Mouse (Mus musculus): ENCODE data around the gene Pabpc4. TPM values are rescaled to one million over a fixed set of nuclear protein-coding genes. Genes with fewer than 3 reads are reported as not detected.

Gene Pabpc4
- polyA plus RNA-seq, 1 experiment = 60.3 TPM

DNA sequence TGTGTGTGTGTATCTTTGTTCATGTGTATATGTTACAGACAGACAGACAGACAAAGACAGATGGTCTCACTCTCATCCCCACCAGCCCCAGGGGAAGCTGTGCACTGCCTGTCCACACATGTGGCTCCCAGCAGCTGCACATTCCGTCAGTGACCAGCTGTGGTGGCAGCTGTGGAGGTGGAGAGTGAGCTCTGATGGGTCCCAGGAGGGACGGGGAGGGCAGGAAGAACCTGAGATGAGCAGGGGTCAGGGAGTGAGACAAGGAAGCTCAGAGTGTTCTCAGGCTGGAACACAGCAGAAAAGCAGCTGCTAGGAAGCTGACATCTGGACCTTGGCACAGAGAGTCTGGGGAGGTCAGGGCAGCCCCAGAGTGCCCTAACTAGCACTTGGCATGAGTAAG, 33.9 kb upstream of the Pabpc4 start:
- no peak for TF ChIP-seq POLR2A (IDR thresholded peaks at IDR 0.05; ENCODE audit: borderline replicate concordance, extremely low read depth, low read depth, low read length)
- no peak for TF ChIP-seq CTCF (IDR thresholded peaks at IDR 0.05; ENCODE audit: insufficient read depth, low read length)
- DNase-seq = peak; percentile 37
- Histone ChIP-seq H3K4me1 (ENCODE audit: control insufficient read depth, insufficient read depth, low read length) (0 out of 2 replicates have a peak, but pooled peaks cover 2% of the 10 kb centered on the region), H3K4me3 (replicated peaks; ENCODE audit: extremely low read depth, low read depth, low read length) (no peak overlapping the region)
- 15% methylated on average over 2 of the region's 2 CpGs for WGBS

DNA sequence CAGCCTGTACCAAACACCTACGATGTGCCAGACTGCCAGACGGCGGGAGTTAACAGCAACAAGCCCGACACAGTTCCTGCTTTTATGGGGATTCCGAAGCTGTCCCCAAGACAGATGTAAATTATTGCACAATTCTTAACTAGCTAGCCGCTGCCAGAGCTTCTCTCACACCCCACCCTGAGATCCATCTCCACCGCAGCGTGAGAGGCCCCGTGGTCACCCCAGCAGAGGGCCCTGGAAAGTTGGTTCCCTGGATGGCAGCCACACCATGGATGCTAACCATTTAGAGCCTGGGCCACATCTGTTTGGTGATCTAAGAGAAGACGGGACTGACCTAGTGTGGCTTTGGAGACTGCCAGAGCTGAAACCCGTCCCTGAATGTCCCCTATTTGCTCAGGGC, 33.0 kb upstream of the Pabpc4 start:
- TF ChIP-seq POLR2A (IDR thresholded peaks at IDR 0.05; ENCODE audit: borderline replicate concordance, extremely low read depth, low read depth, low read length) (no peak), CTCF (IDR thresholded peaks at IDR 0.05; ENCODE audit: insufficient read depth, low read length) (no peak)
- H3K4me3 ChIP-seq (replicated peaks; ENCODE audit: extremely low read depth, low read depth, low read length) = no peak overlapping the region
- 51% methylated on average over 11 of the region's 11 CpGs for WGBS
- H3K4me1 ChIP-seq (ENCODE audit: control insufficient read depth, insufficient read depth, low read length) = 0 out of 2 replicates have a peak, but pooled peaks cover 2% of the 10 kb centered on the region
- DNase-seq = no peak

- Histone ChIP-seq H3K4me1 (ENCODE audit: control insufficient read depth, insufficient read depth, low read length) (no peaks in the 10 kb centered on the region), H3K4me3 (replicated peaks; ENCODE audit: extremely low read depth, low read depth, low read length) (no peak overlapping the region)
- 44% methylated on average over 3 of the region's 3 CpGs for WGBS
- no peak for DNase-seq
- TF ChIP-seq CTCF (IDR thresholded peaks at IDR 0.05; ENCODE audit: insufficient read depth, low read length) = no peak
- no peak for TF ChIP-seq POLR2A (IDR thresholded peaks at IDR 0.05; ENCODE audit: borderline replicate concordance, extremely low read depth, low read depth, low read length)
Observed at GRCm38 (mm10) chr4:123232841-123233240, 29.3 kb upstream of the Pabpc4 start.

DNA sequence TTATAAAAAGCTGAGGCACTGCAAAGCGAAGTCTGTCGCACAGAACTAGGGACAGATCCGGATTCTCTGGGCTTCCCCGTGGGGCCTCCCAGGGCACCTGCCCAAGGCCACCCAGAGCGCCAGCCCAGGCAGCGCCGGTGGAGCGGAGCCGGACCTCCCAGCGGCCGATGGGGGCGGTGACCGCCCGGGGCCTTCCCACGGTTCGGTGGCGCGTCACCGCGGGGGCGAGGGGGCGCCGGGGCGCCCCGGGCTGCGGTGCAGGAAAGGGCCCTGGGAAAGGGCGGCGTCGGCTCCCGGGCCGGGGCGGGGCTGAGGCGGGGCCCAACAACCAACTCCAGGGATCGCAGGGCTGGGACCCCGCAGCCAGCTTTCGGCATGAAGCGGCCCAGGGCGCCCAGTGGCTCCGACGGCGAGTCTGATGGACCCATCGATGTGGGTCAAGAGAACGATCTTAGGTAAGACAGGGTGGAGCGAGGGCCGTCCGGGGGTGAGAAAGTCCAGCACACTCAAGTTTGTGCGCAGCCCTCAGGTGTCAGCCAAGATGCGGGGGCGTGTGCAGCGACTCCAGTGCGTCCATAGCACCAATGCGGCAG, 28.6 kb upstream of the Pabpc4 start, which contains the start of gene Heyl:
TSS of gene Heyl (plus strand) at position 65 of the 593 bp plus-strand sequence.
- WGBS = 2% methylated on average over 52 of the region's 52 CpGs
- TF ChIP-seq CTCF (IDR thresholded peaks at IDR 0.05; ENCODE audit: insufficient read depth, low read length) (no peak), POLR2A (IDR thresholded peaks at IDR 0.05; ENCODE audit: borderline replicate concordance, extremely low read depth, low read depth, low read length) (peak; percentile 54; the same call in 1 of the 2 replicates)
- no peak for DNase-seq
- H3K4me3 ChIP-seq (replicated peaks; ENCODE audit: extremely low read depth, low read depth, low read length) = peak within 1 kb of the TSS; percentile 60
- H3K4me1 ChIP-seq (ENCODE audit: control insufficient read depth, insufficient read depth, low read length) = no peaks in the 10 kb centered on the region

GRCm38 (mm10) chr4:123235835-123236430, 26.2 kb upstream of the Pabpc4 start:
- 68% methylated on average over 9 of the region's 9 CpGs for WGBS
- no peak for TF ChIP-seq POLR2A (IDR thresholded peaks at IDR 0.05; ENCODE audit: borderline replicate concordance, extremely low read depth, low read depth, low read length)
- TF ChIP-seq CTCF (IDR thresholded peaks at IDR 0.05; ENCODE audit: insufficient read depth, low read length) = no peak
- H3K4me3 ChIP-seq (replicated peaks; ENCODE audit: extremely low read depth, low read depth, low read length) = no peak overlapping the region
- no peak for DNase-seq
- H3K4me1 ChIP-seq (ENCODE audit: control insufficient read depth, insufficient read depth, low read length) = no peaks in the 10 kb centered on the region; the same call in 1 of the 2 replicates

DNA sequence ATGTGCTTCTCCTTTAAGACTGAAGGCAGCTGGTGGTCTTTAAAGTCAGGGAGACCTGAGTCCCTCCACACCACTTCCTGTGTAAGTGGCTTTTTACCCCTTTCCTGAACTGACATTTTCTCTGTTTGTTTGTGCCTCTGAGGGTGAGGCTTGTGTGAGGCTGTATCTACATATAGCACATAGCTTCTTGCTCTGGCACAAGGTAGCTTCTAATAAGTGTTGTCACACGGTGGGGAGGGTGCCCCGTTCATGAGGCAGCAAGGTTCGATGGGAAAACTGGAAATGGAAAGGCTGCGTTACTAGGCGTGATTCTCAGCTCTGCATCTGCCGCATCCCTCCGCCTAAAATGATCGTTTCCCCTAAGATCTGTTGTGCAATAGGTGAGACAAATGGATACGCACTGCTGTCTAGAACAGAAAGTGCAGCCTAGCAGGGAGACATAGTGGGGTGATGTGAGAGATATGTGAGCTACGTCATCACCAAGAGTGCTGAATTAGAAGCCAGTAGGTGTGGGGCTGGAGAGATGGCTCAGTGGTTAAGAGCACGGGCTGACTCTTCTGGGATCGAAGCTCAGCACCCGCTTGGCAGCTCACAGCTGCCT, 25.6 kb upstream of the Pabpc4 start:
- no peak for DNase-seq
- peak; percentile 27; the same call in 1 of the 2 replicates for TF ChIP-seq POLR2A (IDR thresholded peaks at IDR 0.05; ENCODE audit: borderline replicate concordance, extremely low read depth, low read depth, low read length)
- TF ChIP-seq CTCF (IDR thresholded peaks at IDR 0.05; ENCODE audit: insufficient read depth, low read length) = no peak
- WGBS = 63% methylated on average over 13 of the region's 13 CpGs

DNA sequence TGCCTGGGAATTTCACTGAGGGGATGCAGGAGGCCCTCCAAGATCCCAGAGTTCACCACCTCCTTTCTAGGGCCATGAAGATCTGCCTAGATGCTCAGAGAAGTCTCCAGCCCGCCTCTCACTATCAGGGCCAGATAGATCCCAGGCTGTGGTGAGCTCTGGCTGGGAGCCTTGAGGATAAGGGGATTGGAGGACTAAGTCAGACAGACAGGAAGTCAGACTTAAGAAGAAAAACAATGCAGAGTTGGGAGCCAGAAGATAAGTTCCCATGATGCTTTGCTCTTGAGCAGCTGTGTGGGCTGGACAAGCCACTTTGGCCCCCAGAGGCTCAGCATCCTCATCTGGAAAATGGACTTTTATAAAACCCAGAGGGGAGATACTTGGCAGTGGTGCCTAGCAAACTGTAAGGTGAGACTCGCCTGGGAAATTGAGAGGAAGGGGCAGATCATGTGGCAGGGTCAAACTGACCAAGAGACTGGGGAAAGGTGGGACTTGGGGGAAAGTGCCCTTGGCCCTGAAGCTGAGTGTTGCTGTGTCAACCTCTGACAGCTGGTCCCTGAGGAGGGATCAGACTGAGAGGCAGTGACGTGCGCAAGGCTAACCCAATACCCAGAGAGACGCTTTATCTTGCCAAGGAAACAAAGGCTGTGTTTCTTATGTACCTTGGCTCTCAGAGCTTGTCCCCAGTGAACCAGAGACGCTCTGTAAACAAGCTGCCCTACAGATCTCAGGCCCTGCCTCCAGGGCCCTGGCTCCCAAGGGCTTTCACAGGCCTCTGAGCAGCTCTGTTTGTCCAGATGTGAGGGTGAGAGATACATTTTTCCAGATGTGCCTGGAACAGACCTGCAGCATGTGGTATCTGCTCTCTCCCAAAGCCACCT, 24.5 kb upstream of the Pabpc4 start:
- WGBS = 45% methylated on average over 6 of the region's 6 CpGs
- TF ChIP-seq POLR2A (IDR thresholded peaks at IDR 0.05; ENCODE audit: borderline replicate concordance, extremely low read depth, low read depth, low read length) (peak; percentile 18; the same call in 1 of the 2 replicates), CTCF (IDR thresholded peaks at IDR 0.05; ENCODE audit: insufficient read depth, low read length) (no peak)
- no peak for DNase-seq
- Histone ChIP-seq H3K4me3 (replicated peaks; ENCODE audit: extremely low read depth, low read depth, low read length) (no peak overlapping the region), H3K4me1 (ENCODE audit: control insufficient read depth, insufficient read depth, low read length) (no peaks in the 10 kb centered on the region; the same call in 1 of the 2 replicates)

More for the DNA sequence above, 25.6 kb upstream of the Pabpc4 start:
- peak overlapping the region; percentile 21 for H3K4me3 ChIP-seq (replicated peaks; ENCODE audit: extremely low read depth, low read depth, low read length)
- H3K4me1 ChIP-seq (ENCODE audit: control insufficient read depth, insufficient read depth, low read length) = no peaks in the 10 kb centered on the region; the same call in 1 of the 2 replicates

GRCm38 (mm10) chr4:123239361-123240203, 22.6 kb upstream of the Pabpc4 start:
- Histone ChIP-seq H3K4me3 (replicated peaks; ENCODE audit: extremely low read depth, low read depth, low read length) (no peak overlapping the region), H3K4me1 (ENCODE audit: control insufficient read depth, insufficient read depth, low read length) (no peaks in the 10 kb centered on the region; the same call in 1 of the 2 replicates)
- WGBS = 7% methylated on average over 58 of the region's 58 CpGs
- TF ChIP-seq POLR2A (IDR thresholded peaks at IDR 0.05; ENCODE audit: borderline replicate concordance, extremely low read depth, low read depth, low read length) (no peak), CTCF (IDR thresholded peaks at IDR 0.05; ENCODE audit: insufficient read depth, low read length) (no peak)
- no peak for DNase-seq
